Mouse (Mus musculus) CH12.LX (cell line): ENCODE results near the gene Grid1. TPM values are rescaled to one million over a fixed set of nuclear protein-coding genes. Genes with fewer than 3 reads are reported as not detected.

ENCODE experiments used
- DNase-seq: peaks from one replicate; pipeline ENCODE4 v3.0.0-alpha.2; 2013; ENCODE audit errors: extremely low read depth
- H3K27ac ChIP-seq: 2 replicates; pipeline ENCODE4 v1.5.1; 2012; ENCODE audit warnings: low read depth, mild to moderate bottlenecking, control low read depth, moderate library complexity; ENCODE audit not compliant: insufficient read depth
- H3K27me3 ChIP-seq: replicated peaks from 2 replicates; pipeline ENCODE3; 2012; ENCODE audit warnings: inconsistent platforms
- H3K36me3 ChIP-seq, 2 experiments: replicated peaks in 1 of 2; 2 replicates each; pipeline versions ENCODE3 to v1.6.1; 2012; ENCODE audit warnings: inconsistent platforms in 1 of 2, low read length in 1 of 2, mild to moderate bottlenecking in 1 of 2, mixed read lengths in 1 of 2, moderate library complexity in 1 of 2; ENCODE audit not compliant: control insufficient read depth in 1 of 2, insufficient read depth in 1 of 2
- H3K4me1 ChIP-seq, 2 experiments: 2 replicates each; pipeline ENCODE4 v1.6.1; 2012; ENCODE audit warnings: inconsistent platforms in 1 of 2, moderate library complexity in 1 of 2; ENCODE audit not compliant: insufficient read depth in 2 of 2, control insufficient read depth in 1 of 2
- H3K4me2 ChIP-seq: 2 replicates; pipeline ENCODE4 v1.6.1; 2012; ENCODE audit warnings: low read depth, mild to moderate bottlenecking, control low read depth; ENCODE audit not compliant: poor library complexity, insufficient read depth, severe bottlenecking
- H3K4me3 ChIP-seq, 3 experiments: fragments of 150-350 bp in 1 of 3; sonication (generic) in 1 of 3; replicated peaks in 1 of 3; 2 replicates each; pipeline versions ENCODE3 to v1.5.1; 2011 to 2012; ENCODE audit warnings: low read depth in 2 of 3, low read length in 2 of 3, mild to moderate bottlenecking in 2 of 3, moderate library complexity in 2 of 3, control low read depth in 1 of 3, improper control_type of control experiment in 1 of 3, inconsistent platforms in 1 of 3, mixed read lengths in 1 of 3; ENCODE audit not compliant: poor library complexity in 1 of 3
- H3K79me2 ChIP-seq: replicated peaks from 2 replicates; pipeline ENCODE4 v1.6.1; 2012; ENCODE audit warnings: mild to moderate bottlenecking, moderate library complexity; ENCODE audit not compliant: control insufficient read depth, poor library complexity, insufficient read depth, severe bottlenecking; ENCODE audit errors: extremely low read depth
- H3K9ac ChIP-seq: 2 replicates; pipeline ENCODE4 v1.6.1; 2012; ENCODE audit warnings: low read depth, mild to moderate bottlenecking, control low read depth, moderate library complexity; ENCODE audit not compliant: insufficient read depth
- H3K9me3 ChIP-seq: replicated peaks from 2 replicates; pipeline ENCODE3; 2012; ENCODE audit warnings: low read length, inconsistent platforms, mixed read lengths
- CTCF ChIP-seq, 2 experiments: IDR thresholded peaks in 1 of 2; conservative IDR thresholded peaks in 1 of 2; 2 replicates each; pipeline ENCODE4 v1.5.1; 2011 to 2012; ENCODE audit warnings: low read depth in 2 of 2, low read length in 2 of 2, improper control_type of control experiment in 1 of 2, inconsistent platforms in 1 of 2, mild to moderate bottlenecking in 1 of 2, moderate library complexity in 1 of 2
- ELF1 ChIP-seq: IDR thresholded peaks from 2 replicates; pipeline ENCODE4 v1.6.1; 2014; ENCODE audit warnings: low read depth, mild to moderate bottlenecking, inconsistent platforms, low read length, improper control_type of control experiment
- EP300 ChIP-seq: IDR thresholded peaks from 2 replicates; pipeline ENCODE4 v1.6.1; 2011; ENCODE audit warnings: low read length, improper control_type of control experiment
- HCFC1 ChIP-seq: IDR thresholded peaks from 2 replicates; pipeline ENCODE4 v1.6.1; 2012; ENCODE audit warnings: low read depth, mild to moderate bottlenecking, inconsistent platforms, low read length, improper control_type of control experiment
- IRF4 ChIP-seq: IDR thresholded peaks from 2 replicates; pipeline ENCODE4 v1.6.1; 2014; ENCODE audit warnings: low read depth, mild to moderate bottlenecking, inconsistent platforms, low read length, improper control_type of control experiment
- JUN ChIP-seq: IDR thresholded peaks from 2 replicates; pipeline ENCODE4 v1.6.1; 2011; ENCODE audit warnings: low read depth, mild to moderate bottlenecking, low read length, improper control_type of control experiment, moderate library complexity; ENCODE audit not compliant: insufficient read depth
- JUND ChIP-seq: conservative IDR thresholded peaks from 2 replicates; pipeline ENCODE4 v1.6.1; 2011; ENCODE audit warnings: low read depth, low read length, improper control_type of control experiment
- MAX ChIP-seq: IDR thresholded peaks from 2 replicates; pipeline ENCODE4 v1.6.1; 2011; ENCODE audit warnings: low read length, improper control_type of control experiment
- MAZ ChIP-seq: IDR thresholded peaks from 2 replicates; pipeline ENCODE4 v1.6.1; 2012; ENCODE audit warnings: low read depth, mild to moderate bottlenecking, inconsistent platforms, low read length, improper control_type of control experiment, moderate library complexity
- MXI1 ChIP-seq: IDR thresholded peaks from 2 replicates; pipeline ENCODE4 v1.6.1; 2011; ENCODE audit warnings: mild to moderate bottlenecking, low read depth, low read length, improper control_type of control experiment
- NELFE ChIP-seq: IDR thresholded peaks from 2 replicates; pipeline ENCODE4 v1.6.1; 2011; ENCODE audit warnings: low read depth, low read length, improper control_type of control experiment
- RCOR1 ChIP-seq: conservative IDR thresholded peaks from 2 replicates; pipeline ENCODE4 v1.6.1; 2012; ENCODE audit warnings: low read depth, mild to moderate bottlenecking, inconsistent platforms, low read length, improper control_type of control experiment
- TBP ChIP-seq: conservative IDR thresholded peaks from 2 replicates; pipeline ENCODE4 v1.6.1; 2011; ENCODE audit warnings: low read depth, low read length, improper control_type of control experiment
- dilution Hi-C: fragments of 300-500 bp; cut with MboI; formaldehyde crosslinking; loops from 2 replicates; pipeline ENCODE4 v1.14.3; 2020; ENCODE audit warnings: low sequenced_read_pairs; ENCODE audit not compliant: extremely low pct_unique_long_range_greater_than_20kb, extremely low pct_ligation_motif_present
- in situ Hi-C: fragments of 300-500 bp; cut with MboI; formaldehyde crosslinking; loops from 3 replicates; pipeline ENCODE4 v1.14.3; 2019; ENCODE audit warnings: low sequenced_read_pairs, low pct_ligation_motif_present, low pct_unique_long_range_greater_than_20kb, mixed read lengths
- polyA plus RNA-seq: library from polyadenylated mRNA; unstranded; fragments of >175 nt; gene quantifications from 2 replicates; pipeline ENCODE4 v1.2.1, GENCODE M21; 2012; ENCODE audit warnings: low read depth; ENCODE audit not compliant: insufficient read length
- total RNA-seq, 2 experiments: library from RNA; depleted of rRNA; stranded (reverse); fragments of 300-350 nt in 1 of 2; fragments of >200 nt in 1 of 2; gene quantifications; 2 replicates each; pipeline ENCODE4 v1.2.3; 2012 to 2014

Gene Grid1
- total and polyA plus RNA-seq, 3 experiments, result not detected

DNA sequence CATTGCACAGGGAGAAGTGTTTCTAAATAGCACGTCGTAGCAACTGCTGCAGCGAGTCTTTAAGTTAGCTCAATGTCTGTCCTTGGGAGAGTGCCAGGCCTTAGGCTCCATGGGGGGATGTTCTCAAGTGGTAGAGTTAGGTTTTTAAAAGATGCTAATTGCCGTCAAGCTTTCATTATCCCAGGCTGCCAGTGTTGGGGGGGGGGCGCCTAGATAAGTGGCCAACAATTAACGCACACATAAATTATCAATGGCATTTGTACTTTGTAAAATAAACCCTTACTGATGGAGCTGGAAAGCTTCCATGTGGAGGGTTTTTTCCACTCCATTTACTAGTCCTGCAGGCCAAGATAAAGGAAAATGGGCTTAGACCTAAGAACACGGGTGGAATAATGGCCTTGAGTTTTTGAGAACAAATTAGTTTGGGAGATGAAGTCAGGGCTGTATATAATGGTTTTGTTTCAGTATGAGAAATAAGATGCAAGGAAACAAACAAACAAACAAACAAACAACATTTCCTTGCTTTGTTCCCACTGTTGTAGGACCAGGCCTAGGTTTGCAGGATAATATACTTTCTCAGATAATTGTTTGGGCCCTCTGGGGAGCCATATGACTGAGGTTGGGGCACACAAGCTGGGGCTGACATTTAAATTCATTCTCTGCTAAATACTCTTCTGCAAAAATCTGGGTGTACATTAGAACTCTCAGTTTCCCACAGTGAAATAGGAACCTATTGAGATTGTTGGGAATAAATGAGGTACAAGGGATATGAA, 425.1 kb downstream of the Grid1 start:
- dilution Hi-C loops, result no loop called here
- Histone ChIP-seq H3K4me1 (no peaks in the 10 kb centered on the region), H3K27ac (no peak overlapping the region), H3K36me3 (no peaks in the 10 kb centered on the region), H3K4me3 (no peak overlapping the region), H3K27me3 (peaks cover 66% of the 10 kb centered on the region), H3K79me2 (no peaks in the 10 kb centered on the region)
- in situ Hi-C loops, result no loop called here
- no peak for TF ChIP-seq IRF4
- no peak for TF ChIP-seq RCOR1
- TF ChIP-seq CTCF (conservative IDR thresholded peaks at IDR 0.05 in 1 of 2, IDR thresholded peaks at IDR 0.05 in 1 of 2; ENCODE audit: low read depth in 2 of 2, low read length in 2 of 2), result no peak
- TF ChIP-seq, all 38 proteins: peak for 0
- Histone ChIP-seq H3K9me3 (no peaks in the 10 kb centered on the region), H3K9ac (no peak overlapping the region), H3K4me2 (no peak overlapping the region)
- DNase-seq, result no peak

DNA sequence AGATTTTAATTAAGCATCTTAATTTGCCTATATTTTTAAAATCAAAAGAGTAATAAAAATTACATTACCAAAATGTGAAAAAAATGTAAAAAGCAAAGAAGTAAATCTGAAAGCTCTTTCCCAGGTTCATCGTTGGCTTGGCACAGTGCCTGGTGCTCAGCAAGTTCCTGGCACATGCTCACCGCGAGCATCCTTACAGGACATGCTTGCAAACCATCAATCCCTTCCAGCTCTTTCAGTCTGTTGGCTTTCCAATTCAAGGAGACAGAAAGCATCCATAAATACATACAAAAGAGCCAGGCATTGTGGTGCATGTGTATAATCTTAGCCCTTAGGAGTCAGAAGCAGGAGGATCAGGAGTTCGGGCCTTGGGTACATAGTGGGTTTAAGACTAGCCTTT, 430.5 kb downstream of the Grid1 start:
- dilution Hi-C loops (no loop called here), in situ Hi-C loops (no loop called here)
- H3K79me2 ChIP-seq, result no peaks in the 10 kb centered on the region
- DNase-seq, result no peak
- peaks cover 38% of the 10 kb centered on the region for H3K27me3 ChIP-seq
- no peak overlapping the region for H3K9ac ChIP-seq
- no peak for TF ChIP-seq MAX
- no peak for TF ChIP-seq EP300
- TF ChIP-seq ELF1, result no peak
- no peak for TF ChIP-seq JUN
- no peak for TF ChIP-seq JUND
- TF ChIP-seq HCFC1, result no peak
- H3K4me3 ChIP-seq, result no peak overlapping the region
- no peak overlapping the region for H3K4me2 ChIP-seq
- no peaks in the 10 kb centered on the region for H3K4me1 ChIP-seq
- no peaks in the 10 kb centered on the region for H3K9me3 ChIP-seq
- no peaks in the 10 kb centered on the region for H3K36me3 ChIP-seq
- no peak overlapping the region for H3K27ac ChIP-seq

DNA sequence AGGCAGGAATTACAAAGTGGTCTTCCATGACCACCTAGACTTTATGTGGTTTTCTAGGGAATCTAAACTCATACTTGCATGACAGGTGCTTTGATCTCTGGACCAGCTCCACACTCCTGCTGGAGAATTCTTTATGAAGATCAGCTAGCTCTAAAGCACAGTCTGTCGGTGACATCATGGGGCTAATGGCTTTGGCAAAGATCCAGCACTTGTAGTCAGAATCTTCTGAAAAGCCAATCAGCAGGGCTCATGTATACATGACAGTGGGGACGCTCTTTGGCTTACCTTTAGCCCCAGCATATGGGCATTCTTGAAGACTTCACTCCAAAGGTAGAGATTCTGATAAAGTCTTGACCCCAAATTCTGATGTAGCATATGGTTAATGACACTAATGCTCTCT, 434.6 kb downstream of the Grid1 start:
- Histone ChIP-seq H3K9ac (no peak overlapping the region), H3K79me2 (no peaks in the 10 kb centered on the region), H3K27ac (no peak overlapping the region), H3K27me3 (peaks cover 15% of the 10 kb centered on the region), H3K4me3 (no peak overlapping the region), H3K36me3 (no peaks in the 10 kb centered on the region), H3K4me1 (no peaks in the 10 kb centered on the region), H3K9me3 (no peaks in the 10 kb centered on the region), H3K4me2 (no peak overlapping the region)
- TF ChIP-seq TBP, result no peak
- TF ChIP-seq MXI1, result no peak
- no peak for TF ChIP-seq MAZ
- TF ChIP-seq HCFC1, result no peak
- no peak for TF ChIP-seq RCOR1
- TF ChIP-seq NELFE, result no peak
- TF ChIP-seq MAX, result no peak
- no peak for DNase-seq
- dilution Hi-C loops, result no loop called here
- in situ Hi-C loops, result no loop called here
